Mouse (Mus musculus) left cerebral cortex, adult 2 months (tissue): ENCODE measurements around the gene Slc12a8. TPM values are rescaled to one million over a fixed set of nuclear protein-coding genes. Genes with fewer than 3 reads are reported as not detected.
"Not testable (repeated sequence)": the region's sequence is repeated elsewhere in the genome, so short reads cannot be mapped to it uniquely, and the experiment has no call there.

ENCODE experiments used
- DNase-seq, 2 experiments: peaks; one replicate each; pipeline ENCODE4 v3.0.0; 2021 to 2022; ENCODE audit warnings: low spot score in 2 of 2, mixed read lengths in 1 of 2; ENCODE audit errors: extremely low spot score in 1 of 2
- H3K27ac ChIP-seq: fragments of 200-600 bp; 2 replicates; pipeline ENCODE4 v1.8.1; 2022
- H3K4me3 ChIP-seq: fragments of 200-600 bp; 2 replicates; pipeline ENCODE4 v1.8.1; 2022
- CTCF ChIP-seq: fragments of 200-600 bp; IDR thresholded peaks from 2 replicates; pipeline ENCODE4 v1.8.1; 2022; ENCODE audit warnings: antibody characterized with exemption, mild to moderate bottlenecking, moderate library complexity
- intact Hi-C: fragments of 180-260 bp; cut with DNase I; formaldehyde crosslinking; loops from one replicate; pipeline ENCODE4 v1.15.1; 2025
- long read RNA-seq, 2 experiments: library from polyadenylated mRNA; stranded (forward); transcript quantifications; one replicate each; pipeline ENCODE4 v2.0.0; 2021; ENCODE audit warnings: borderline mapping rate in 2 of 2
- total RNA-seq, 2 experiments: library from RNA; stranded (reverse); gene quantifications; 2 replicates each; pipeline ENCODE4 v1.2.3; 2021

Gene Slc12a8
- under 1 TPM; 0.86 to 0.96 TPM for total RNA-seq
- long read RNA-seq, experiment 1, partial matches to known transcripts = 0 of 1 reads
- long read RNA-seq, experiment 1, other reads (novel, unspliced or antisense) = 1 of 1 reads
- long read RNA-seq, experiment 2, partial matches to known transcripts = 1 of 3 reads
- long read RNA-seq, experiment 2, other reads (novel, unspliced or antisense) = 2 of 3 reads

GRCm38 (mm10) chr16:33516807-33517565, at the start of gene Slc12a8:
TSS of gene Slc12a8 (plus strand) at chr16:33517328.
- TF ChIP-seq CTCF = no peak; the same call in none of the 2 replicates
- peak within 1 kb of the TSS; percentile 76 for H3K27ac ChIP-seq
- intact Hi-C loops = no loop called here

GRCm38 (mm10) chr16:33467451-33467850, 49.7 kb upstream of the Slc12a8 start:
- Histone ChIP-seq H3K4me3 (no peak overlapping the region), H3K27ac (no peak overlapping the region)
- TF ChIP-seq CTCF = no peak
- intact Hi-C loops = no loop called here
- no peak for DNase-seq

More at GRCm38 (mm10) chr16:33516807-33517565, at the start of gene Slc12a8:
- H3K4me3 ChIP-seq = peak within 1 kb of the TSS; percentile 42
- peak; percentile 47 to 59 for DNase-seq

- TF ChIP-seq CTCF = no peak
- intact Hi-C loops = no loop called here
- no peak for DNase-seq
- no peak overlapping the region for H3K4me3 ChIP-seq
- H3K27ac ChIP-seq = no peak overlapping the region
Measured at GRCm38 (mm10) chr16:33469973-33470372, 47.2 kb upstream of the Slc12a8 start.

- intact Hi-C loops = no loop called here
- TF ChIP-seq CTCF = no peak
- no peak overlapping the region for H3K4me3 ChIP-seq
- no peak overlapping the region for H3K27ac ChIP-seq
- no peak for DNase-seq
Measured at GRCm38 (mm10) chr16:33474381-33474780, 42.7 kb upstream of the Slc12a8 start.

- TF ChIP-seq CTCF = no peak
- H3K27ac ChIP-seq = no peak overlapping the region
- no peak overlapping the region for H3K4me3 ChIP-seq
- intact Hi-C loops = no loop called here
- no peak for DNase-seq
Measured at GRCm38 (mm10) chr16:33479926-33480325, 37.2 kb upstream of the Slc12a8 start.

- Histone ChIP-seq H3K4me3 (no peak overlapping the region), H3K27ac (no peak overlapping the region)
- intact Hi-C loops = no loop called here
- DNase-seq = no peak
- TF ChIP-seq CTCF = peak; percentile 62
Measured at GRCm38 (mm10) chr16:33481148-33481547, 36.0 kb upstream of the Slc12a8 start.

- no peak for TF ChIP-seq CTCF
- DNase-seq = no peak
- intact Hi-C loops = no loop called here
- H3K27ac ChIP-seq = no peak overlapping the region
- no peak overlapping the region for H3K4me3 ChIP-seq
Measured at GRCm38 (mm10) chr16:33482309-33482708, 34.8 kb upstream of the Slc12a8 start.

GRCm38 (mm10) chr16:33487709-33488108, 29.4 kb upstream of the Slc12a8 start:
- intact Hi-C loops = loop anchor here (5.0 kb wide), 1 partner anchor 180 kb away; no protein-coding TSS in a partner anchor

GRCm38 (mm10) chr16:33494374-33494773, 22.8 kb upstream of the Slc12a8 start:
- no peak for DNase-seq
- TF ChIP-seq CTCF = no peak
- Histone ChIP-seq H3K27ac (no peak overlapping the region), H3K4me3 (no peak overlapping the region)
- intact Hi-C loops = no loop called here

More at GRCm38 (mm10) chr16:33487709-33488108, 29.4 kb upstream of the Slc12a8 start:
- DNase-seq = no peak
- Histone ChIP-seq H3K4me3 (no peak overlapping the region), H3K27ac (no peak overlapping the region)
- no peak for TF ChIP-seq CTCF

- Histone ChIP-seq H3K4me3 (no peak overlapping the region), H3K27ac (no peak overlapping the region)
- no peak for DNase-seq
- no peak for TF ChIP-seq CTCF
- intact Hi-C loops = no loop called here
Measured at GRCm38 (mm10) chr16:33508082-33508481, 9.0 kb upstream of the Slc12a8 start.

GRCm38 (mm10) chr16:33509231-33509630, 7.9 kb upstream of the Slc12a8 start:
- H3K27ac ChIP-seq, intact Hi-C loops, DNase-seq: not testable (repeated sequence)

GRCm38 (mm10) chr16:33510856-33511255, 6.3 kb upstream of the Slc12a8 start:
- H3K27ac ChIP-seq, DNase-seq, intact Hi-C loops, H3K4me3 ChIP-seq: not testable (repeated sequence)

More at GRCm38 (mm10) chr16:33509231-33509630, 7.9 kb upstream of the Slc12a8 start:
- not testable (repeated sequence) for H3K4me3 ChIP-seq

- TF ChIP-seq CTCF = no peak
- no peak for DNase-seq
- intact Hi-C loops = no loop called here
- Histone ChIP-seq H3K27ac (no peak overlapping the region), H3K4me3 (no peak overlapping the region)
Measured at GRCm38 (mm10) chr16:33512555-33512954, 4.6 kb upstream of the Slc12a8 start.
